Mouse (Mus musculus) intestine, embryonic 15.5 days (tissue): ENCODE data around the gene Grin3b. TPM values are rescaled to one million over a fixed set of nuclear protein-coding genes. Genes with fewer than 3 reads are reported as not detected.
"Not testable (repeated sequence)": the region's sequence is repeated elsewhere in the genome, so short reads cannot be mapped to it uniquely, and the experiment has no call there.

Experiments used
- ATAC-seq: fragments of 200-750 bp; cut with Nextera tagmentation; 2 replicates; pipeline ENCODE4 v1.8.0; 2017; ENCODE audit warnings: moderate TSS enrichment, moderate library complexity
- H3K27ac ChIP-seq: fragments of 300-500 bp; sonication (generic); 2 replicates; pipeline ENCODE4 v1.5.1; 2015; ENCODE audit warnings: mild to moderate bottlenecking, inconsistent platforms
- H3K27me3 ChIP-seq: fragments of 300-500 bp; sonication (generic); replicated peaks from 2 replicates; pipeline ENCODE4 v1.6.1; 2015; ENCODE audit warnings: inconsistent platforms
- H3K36me3 ChIP-seq: fragments of 300-500 bp; sonication (generic); 2 replicates; pipeline ENCODE4 v1.6.1; 2015; ENCODE audit warnings: inconsistent platforms
- H3K4me1 ChIP-seq: fragments of 300-500 bp; sonication (generic); replicated peaks from 2 replicates; pipeline ENCODE4 v1.6.1; 2015; ENCODE audit warnings: inconsistent platforms
- H3K4me2 ChIP-seq: fragments of 300-500 bp; sonication (generic); replicated peaks from 2 replicates; pipeline ENCODE4 v1.6.1; 2015; ENCODE audit warnings: mild to moderate bottlenecking, inconsistent platforms
- H3K4me3 ChIP-seq: fragments of 300-500 bp; sonication (generic); replicated peaks from 2 replicates; pipeline ENCODE4 v1.5.1; 2015; ENCODE audit warnings: inconsistent platforms
- H3K9ac ChIP-seq: fragments of 300-500 bp; sonication (generic); 2 replicates; pipeline ENCODE4 v1.6.1; 2015; ENCODE audit warnings: inconsistent platforms
- H3K9me3 ChIP-seq: fragments of 300-500 bp; sonication (generic); 2 replicates; pipeline ENCODE4 v1.6.1; 2016; ENCODE audit warnings: inconsistent platforms
- WGBS: fragments of 180-500 bp; shearing (Covaris S2); methylation state at CpG from one replicate; pipeline ENCODE4 v1.1.7; 2015; 5-methylcytosine and 5-hydroxymethylcytosine counted together
- polyA plus RNA-seq: library from polyadenylated mRNA; unstranded; fragments of >200 nt; fragmentation: Nextera tagmentation; extraction: Ambion mirVana; gene quantifications from 2 replicates; pipeline ENCODE4 v1.2.1, GENCODE M21; 2015

The Grin3b gene
- polyA plus RNA-seq, 1 experiment from 2014 or later = 0.11 TPM

- peak overlapping the region; percentile 53 for H3K4me2 ChIP-seq
- H3K9me3 ChIP-seq = no peaks in the 10 kb centered on the region
- peaks cover 14% of the 10 kb centered on the region; the same call in 1 of the 2 replicates for H3K4me1 ChIP-seq
- WGBS = 8% methylated on average over 21 of the region's 21 CpGs
- H3K9ac ChIP-seq = no peak overlapping the region
- no peak overlapping the region; the same call in 1 of the 2 replicates for H3K4me3 ChIP-seq
- ATAC-seq = 0 out of 2 replicates have a peak, but pooled peaks have one; percentile 9
- H3K27ac ChIP-seq = 0 out of 2 replicates have a peak overlapping the region, but pooled peaks have one; percentile 40
- no peaks in the 10 kb centered on the region for H3K27me3 ChIP-seq
- H3K36me3 ChIP-seq = 0 out of 2 replicates have a peak, but pooled peaks cover 5% of the 10 kb centered on the region
These were observed 12.2 kb upstream of the Grin3b start for GRCm38 (mm10) chr10:79958140-79958816.

GRCm38 (mm10) chr10:79959412-79959811 is 11.1 kb upstream of the Grin3b start:
- not testable (repeated sequence) for H3K27ac ChIP-seq
- WGBS = 30% methylated on average over 10 of the region's 10 CpGs
- H3K4me1 ChIP-seq = peaks cover 14% of the 10 kb centered on the region; the same call in 1 of the 2 replicates

GRCm38 (mm10) chr10:79959847-79960601 is 10.5 kb upstream of the Grin3b start, which contains the start of gene Wdr18:
Gene Wdr18, plus strand, starts transcription at chr10:79960152.
- Histone ChIP-seq H3K36me3 (peaks cover 16% of the 10 kb centered on the region), H3K27me3 (no peaks in the 10 kb centered on the region), H3K27ac (peak within 1 kb of the TSS; percentile 75), H3K4me1 (peaks cover 14% of the 10 kb centered on the region; the same call in 1 of the 2 replicates), H3K4me2 (peak within 1 kb of the TSS; percentile 72), H3K9me3 (no peaks in the 10 kb centered on the region), H3K9ac (peak within 1 kb of the TSS; percentile 77), H3K4me3 (peak within 1 kb of the TSS; percentile 72)
- peak; percentile 95 for ATAC-seq
- under 1% methylated on average over 61 of the region's 61 CpGs for WGBS

More at GRCm38 (mm10) chr10:79959412-79959811, 11.1 kb upstream of the Grin3b start:
- peak overlapping the region; percentile 22 for H3K4me2 ChIP-seq
- H3K36me3 ChIP-seq, H3K27me3 ChIP-seq, H3K9me3 ChIP-seq, H3K9ac ChIP-seq: not testable (repeated sequence)
- ATAC-seq = 0 out of 2 replicates have a peak, but pooled peaks have one; percentile 35
- H3K4me3 ChIP-seq = peak overlapping the region; percentile 72; the same call in 1 of the 2 replicates

- H3K4me3 ChIP-seq = peak overlapping the region; percentile 72
- peak overlapping the region; percentile 75; the same call in 1 of the 2 replicates for H3K27ac ChIP-seq
- H3K9me3 ChIP-seq = no peaks in the 10 kb centered on the region
- H3K36me3 ChIP-seq = peaks cover 19% of the 10 kb centered on the region
- WGBS = 15% methylated on average over 10 of the region's 10 CpGs
- peaks cover 13% of the 10 kb centered on the region; the same call in 1 of the 2 replicates for H3K4me1 ChIP-seq
- peak overlapping the region; percentile 77 for H3K9ac ChIP-seq
- no peak for ATAC-seq
- no peaks in the 10 kb centered on the region for H3K27me3 ChIP-seq
- peak overlapping the region; percentile 72 for H3K4me2 ChIP-seq
These were observed 9.7 kb upstream of the Grin3b start for GRCm38 (mm10) chr10:79960671-79961294.

GRCm38 (mm10) chr10:79964727-79965126 is 5.8 kb upstream of the Grin3b start:
- ATAC-seq = no peak
- Histone ChIP-seq H3K4me3 (no peak overlapping the region), H3K36me3 (peaks cover 43% of the 10 kb centered on the region), H3K9me3 (no peaks in the 10 kb centered on the region), H3K4me1 (peaks cover 7% of the 10 kb centered on the region; the same call in 1 of the 2 replicates), H3K27me3 (0 out of 2 replicates have a peak, but pooled peaks cover 7% of the 10 kb centered on the region), H3K4me2 (no peak overlapping the region), H3K27ac (no peak overlapping the region), H3K9ac (no peak overlapping the region)
- 94% methylated on average over 7 of the region's 7 CpGs for WGBS

- WGBS = 82% methylated on average over 5 of the region's 5 CpGs
- Histone ChIP-seq H3K4me3 (no peak overlapping the region), H3K9me3 (no peaks in the 10 kb centered on the region), H3K27ac (no peak overlapping the region), H3K9ac (no peak overlapping the region), H3K4me2 (no peak overlapping the region), H3K36me3 (peaks cover 43% of the 10 kb centered on the region), H3K27me3 (peaks cover 10% of the 10 kb centered on the region; the same call in 1 of the 2 replicates), H3K4me1 (peaks cover 7% of the 10 kb centered on the region; the same call in 1 of the 2 replicates)
- no peak for ATAC-seq
These were observed 5.2 kb upstream of the Grin3b start for GRCm38 (mm10) chr10:79965325-79965724.

- Histone ChIP-seq H3K9me3 (no peaks in the 10 kb centered on the region), H3K4me3 (no peak overlapping the region), H3K36me3 (peaks cover 43% of the 10 kb centered on the region), H3K27ac (no peak overlapping the region), H3K4me2 (no peak overlapping the region), H3K9ac (no peak overlapping the region), H3K4me1 (peaks cover 9% of the 10 kb centered on the region), H3K27me3 (peaks cover 26% of the 10 kb centered on the region)
- ATAC-seq = no peak
- 95% methylated on average over 5 of the region's 5 CpGs for WGBS
These were observed 3.6 kb upstream of the Grin3b start for GRCm38 (mm10) chr10:79966886-79967400.

GRCm38 (mm10) chr10:79968181-79968580 is 2.3 kb upstream of the Grin3b start:
- no peak for ATAC-seq
- no peak overlapping the region for H3K9ac ChIP-seq
- H3K4me2 ChIP-seq = no peak overlapping the region
- peaks cover 9% of the 10 kb centered on the region for H3K4me1 ChIP-seq
- no peak overlapping the region for H3K27ac ChIP-seq
- H3K27me3 ChIP-seq = peaks cover 33% of the 10 kb centered on the region
- no peaks in the 10 kb centered on the region for H3K9me3 ChIP-seq
- WGBS = 72% methylated on average over 1 of the region's 1 CpGs
- no peak overlapping the region for H3K4me3 ChIP-seq
- H3K36me3 ChIP-seq = peaks cover 37% of the 10 kb centered on the region

GRCm38 (mm10) chr10:79969124-79969568 is 1.4 kb upstream of the Grin3b start:
- ATAC-seq = no peak
- Histone ChIP-seq H3K36me3 (peaks cover 36% of the 10 kb centered on the region), H3K4me3 (no peak overlapping the region), H3K27ac (no peak overlapping the region), H3K9me3 (no peaks in the 10 kb centered on the region), H3K4me1 (peaks cover 9% of the 10 kb centered on the region), H3K4me2 (no peak overlapping the region), H3K9ac (no peak overlapping the region), H3K27me3 (peaks cover 33% of the 10 kb centered on the region)
- WGBS = 16% methylated on average over 3 of the region's 3 CpGs

GRCm38 (mm10) chr10:79971183-79971497 is 625 bp downstream of the Grin3b start:
- Histone ChIP-seq H3K4me3 (peak overlapping the region; percentile 43), H3K4me1 (peaks cover 9% of the 10 kb centered on the region), H3K9ac (peak overlapping the region; percentile 52), H3K4me2 (peak overlapping the region; percentile 88), H3K9me3 (no peaks in the 10 kb centered on the region), H3K27me3 (peaks cover 33% of the 10 kb centered on the region), H3K27ac (no peak overlapping the region), H3K36me3 (peaks cover 32% of the 10 kb centered on the region)
- ATAC-seq = 0 out of 2 replicates have a peak, but pooled peaks have one; percentile 11
- WGBS = 3% methylated on average over 21 of the region's 21 CpGs

GRCm38 (mm10) chr10:79972831-79973230 is 2.3 kb downstream of the Grin3b start:
- no peaks in the 10 kb centered on the region for H3K9me3 ChIP-seq

More at GRCm38 (mm10) chr10:79972831-79973230, 2.3 kb downstream of the Grin3b start:
- H3K27me3 ChIP-seq = peaks cover 33% of the 10 kb centered on the region
- H3K9ac ChIP-seq = no peak overlapping the region
- peaks cover 33% of the 10 kb centered on the region for H3K36me3 ChIP-seq
- no peak overlapping the region for H3K27ac ChIP-seq
- no peak overlapping the region for H3K4me2 ChIP-seq
- H3K4me3 ChIP-seq = no peak overlapping the region
- H3K4me1 ChIP-seq = peaks cover 9% of the 10 kb centered on the region
- 64% methylated on average over 14 of the region's 14 CpGs for WGBS
- no peak for ATAC-seq
